ENCODE assay signal across 1 mouse cellular context in genomic region chr2:84812676-84813075, GRCm38 (mm10).
TF ChIP-seq lines count a peak whose summit lies in the region.

No protein-coding gene starts in this region.

TF ChIP-seq in MEL, 35 proteins besides CTCF, POLR2A, EP300 and RAD21:
- TF ChIP-seq TAL1 (IDR thresholded peaks at IDR 0.05; ENCODE audit: low read length) (no peak), SIN3A (IDR thresholded peaks at IDR 0.05; ENCODE audit: low read length) (no peak), KAT2A (conservative IDR thresholded peaks at IDR 0.05; ENCODE audit: low read depth, low read length) (no peak), NRF1 (IDR thresholded peaks at IDR 0.05; ENCODE audit: insufficient read depth, low read depth, low read length, poor library complexity, severe bottlenecking) (no peak), E2F4 (IDR thresholded peaks at IDR 0.05; ENCODE audit: borderline replicate concordance, low read depth, low read length) (no peak), GATA1 (IDR thresholded peaks at IDR 0.05; ENCODE audit: low read depth, low read length) (no peak), ZC3H11A (IDR thresholded peaks at IDR 0.05; ENCODE audit: low read depth, low read length) (no peak), MAZ (IDR thresholded peaks at IDR 0.05; ENCODE audit: low read depth, low read length) (no peak), ZKSCAN1 (IDR thresholded peaks at IDR 0.05; ENCODE audit: low read depth, low read length) (no peak), USF2 (IDR thresholded peaks at IDR 0.05; ENCODE audit: borderline replicate concordance in 1 of 2, insufficient read depth in 1 of 2, low read depth in 1 of 2, low read length in 2 of 2) (no peak), CHD1 (IDR thresholded peaks at IDR 0.05; ENCODE audit: low read depth, low read length) (no peak), MYC (IDR thresholded peaks at IDR 0.05; ENCODE audit: low read depth, low read length) (no peak)
